Mouse (Mus musculus): ENCODE data around the gene C1s2. TPM values are rescaled to one million over a fixed set of nuclear protein-coding genes. Genes with fewer than 3 reads are reported as not detected.
"Not testable (repeated sequence)": the region's sequence is repeated elsewhere in the genome, so short reads cannot be mapped to it uniquely, and the experiment has no call there.

Gene C1s2
- 0.21 and 0.26 TPM in 2 replicates for polyA plus RNA-seq (2015; fragmentation: Nextera tagmentation; extraction: Ambion mirVana)

GRCm38 (mm10) chr6:124635985-124636384 is at the start of gene C1s2:
C1s2 (minus strand) TSS chr6:124636085.
- 80% methylated on average over 2 of the region's 2 CpGs for WGBS
- ATAC-seq; H3K36me3 ChIP-seq (ENCODE audit: control insufficient read depth, insufficient read depth, low read length); H3K4me1 ChIP-seq (ENCODE audit: control insufficient read depth, insufficient read depth, low read length); H3K9me3 ChIP-seq (replicated peaks; ENCODE audit: control insufficient read depth, low read length, poor library complexity, severe bottlenecking); H3K27me3 ChIP-seq (ENCODE audit: control insufficient read depth, insufficient read depth, low read depth, low read length); H3K9ac ChIP-seq (ENCODE audit: low read depth, low read length); H3K27ac ChIP-seq (ENCODE audit: low read length); H3K4me2 ChIP-seq (ENCODE audit: low read length); H3K4me3 ChIP-seq (ENCODE audit: low read depth, low read length): not testable (repeated sequence)

- 92% methylated on average over 14 of the region's 14 CpGs for WGBS
- no peak for ATAC-seq
Measured at GRCm38 (mm10) chr6:124683591-124684417, 47.9 kb upstream of the C1s2 start.

GRCm38 (mm10) chr6:124682291-124682690 is 46.4 kb upstream of the C1s2 start:
- not testable (repeated sequence) for H3K36me3 ChIP-seq (ENCODE audit: control insufficient read depth, insufficient read depth, low read length); ATAC-seq; H3K27ac ChIP-seq (ENCODE audit: low read length); H3K4me1 ChIP-seq (ENCODE audit: control insufficient read depth, insufficient read depth, low read length); H3K9me3 ChIP-seq (replicated peaks; ENCODE audit: control insufficient read depth, low read length, poor library complexity, severe bottlenecking); H3K9ac ChIP-seq (ENCODE audit: low read depth, low read length); H3K27me3 ChIP-seq (ENCODE audit: control insufficient read depth, insufficient read depth, low read depth, low read length); H3K4me3 ChIP-seq (ENCODE audit: low read depth, low read length); H3K4me2 ChIP-seq (ENCODE audit: low read length)
- WGBS = 62% methylated on average over 6 of the region's 6 CpGs

More at GRCm38 (mm10) chr6:124683591-124684417, 47.9 kb upstream of the C1s2 start:
- Histone ChIP-seq H3K4me2 (ENCODE audit: low read length) (no peak overlapping the region), H3K9me3 (replicated peaks; ENCODE audit: control insufficient read depth, low read length, poor library complexity, severe bottlenecking) (no peaks in the 10 kb centered on the region), H3K36me3 (ENCODE audit: control insufficient read depth, insufficient read depth, low read length) (no peaks in the 10 kb centered on the region), H3K4me3 (ENCODE audit: low read depth, low read length) (no peak overlapping the region), H3K9ac (ENCODE audit: low read depth, low read length) (no peak overlapping the region), H3K4me1 (ENCODE audit: control insufficient read depth, insufficient read depth, low read length) (no peaks in the 10 kb centered on the region), H3K27ac (ENCODE audit: low read length) (no peak overlapping the region), H3K27me3 (ENCODE audit: control insufficient read depth, insufficient read depth, low read depth, low read length) (no peaks in the 10 kb centered on the region)

GRCm38 (mm10) chr6:124679486-124679885 is 43.6 kb upstream of the C1s2 start:
- no peak for ATAC-seq

GRCm38 (mm10) chr6:124678769-124679168 is 42.9 kb upstream of the C1s2 start:
- no peaks in the 10 kb centered on the region for H3K27me3 ChIP-seq (ENCODE audit: control insufficient read depth, insufficient read depth, low read depth, low read length)
- H3K4me3 ChIP-seq (ENCODE audit: low read depth, low read length) = no peak overlapping the region
- H3K36me3 ChIP-seq (ENCODE audit: control insufficient read depth, insufficient read depth, low read length) = no peaks in the 10 kb centered on the region
- H3K9me3 ChIP-seq (replicated peaks; ENCODE audit: control insufficient read depth, low read length, poor library complexity, severe bottlenecking) = no peaks in the 10 kb centered on the region
- no peak for ATAC-seq
- H3K4me2 ChIP-seq (ENCODE audit: low read length) = no peak overlapping the region
- H3K27ac ChIP-seq (ENCODE audit: low read length) = no peak overlapping the region
- H3K4me1 ChIP-seq (ENCODE audit: control insufficient read depth, insufficient read depth, low read length) = no peaks in the 10 kb centered on the region
- no peak overlapping the region for H3K9ac ChIP-seq (ENCODE audit: low read depth, low read length)
- 95% methylated on average over 7 of the region's 7 CpGs for WGBS

More at GRCm38 (mm10) chr6:124679486-124679885, 43.6 kb upstream of the C1s2 start:
- WGBS = 92% methylated on average over 3 of the region's 3 CpGs
- Histone ChIP-seq H3K4me1 (ENCODE audit: control insufficient read depth, insufficient read depth, low read length) (no peaks in the 10 kb centered on the region), H3K9me3 (replicated peaks; ENCODE audit: control insufficient read depth, low read length, poor library complexity, severe bottlenecking) (no peaks in the 10 kb centered on the region), H3K4me2 (ENCODE audit: low read length) (no peak overlapping the region), H3K27me3 (ENCODE audit: control insufficient read depth, insufficient read depth, low read depth, low read length) (no peaks in the 10 kb centered on the region), H3K9ac (ENCODE audit: low read depth, low read length) (no peak overlapping the region), H3K4me3 (ENCODE audit: low read depth, low read length) (no peak overlapping the region), H3K27ac (ENCODE audit: low read length) (no peak overlapping the region), H3K36me3 (ENCODE audit: control insufficient read depth, insufficient read depth, low read length) (no peaks in the 10 kb centered on the region)

- Histone ChIP-seq H3K9me3 (replicated peaks; ENCODE audit: control insufficient read depth, low read length, poor library complexity, severe bottlenecking) (no peaks in the 10 kb centered on the region), H3K4me2 (ENCODE audit: low read length) (no peak overlapping the region), H3K36me3 (ENCODE audit: control insufficient read depth, insufficient read depth, low read length) (no peaks in the 10 kb centered on the region), H3K4me1 (ENCODE audit: control insufficient read depth, insufficient read depth, low read length) (no peaks in the 10 kb centered on the region), H3K27me3 (ENCODE audit: control insufficient read depth, insufficient read depth, low read depth, low read length) (no peaks in the 10 kb centered on the region), H3K9ac (ENCODE audit: low read depth, low read length) (no peak overlapping the region), H3K27ac (ENCODE audit: low read length) (no peak overlapping the region), H3K4me3 (ENCODE audit: low read depth, low read length) (no peak overlapping the region)
- no peak for ATAC-seq
- 91% methylated on average over 6 of the region's 6 CpGs for WGBS
Measured at GRCm38 (mm10) chr6:124676171-124676570, 40.3 kb upstream of the C1s2 start.

GRCm38 (mm10) chr6:124674591-124674990 is 38.7 kb upstream of the C1s2 start:
- H3K27ac ChIP-seq (ENCODE audit: low read length) = no peak overlapping the region
- no peak for ATAC-seq

GRCm38 (mm10) chr6:124673619-124674018 is 37.7 kb upstream of the C1s2 start:
- Histone ChIP-seq H3K4me3 (ENCODE audit: low read depth, low read length) (no peak overlapping the region), H3K9ac (ENCODE audit: low read depth, low read length) (no peak overlapping the region), H3K36me3 (ENCODE audit: control insufficient read depth, insufficient read depth, low read length) (no peaks in the 10 kb centered on the region), H3K4me2 (ENCODE audit: low read length) (no peak overlapping the region), H3K4me1 (ENCODE audit: control insufficient read depth, insufficient read depth, low read length) (no peaks in the 10 kb centered on the region), H3K27me3 (ENCODE audit: control insufficient read depth, insufficient read depth, low read depth, low read length) (no peaks in the 10 kb centered on the region), H3K27ac (ENCODE audit: low read length) (no peak overlapping the region), H3K9me3 (replicated peaks; ENCODE audit: control insufficient read depth, low read length, poor library complexity, severe bottlenecking) (no peaks in the 10 kb centered on the region)
- WGBS = 89% methylated on average over 9 of the region's 9 CpGs
- ATAC-seq = no peak

More at GRCm38 (mm10) chr6:124674591-124674990, 38.7 kb upstream of the C1s2 start:
- no peaks in the 10 kb centered on the region for H3K9me3 ChIP-seq (replicated peaks; ENCODE audit: control insufficient read depth, low read length, poor library complexity, severe bottlenecking)
- H3K36me3 ChIP-seq (ENCODE audit: control insufficient read depth, insufficient read depth, low read length) = no peaks in the 10 kb centered on the region
- no peak overlapping the region for H3K4me3 ChIP-seq (ENCODE audit: low read depth, low read length)
- H3K4me1 ChIP-seq (ENCODE audit: control insufficient read depth, insufficient read depth, low read length) = no peaks in the 10 kb centered on the region
- no peak overlapping the region for H3K9ac ChIP-seq (ENCODE audit: low read depth, low read length)
- no peaks in the 10 kb centered on the region for H3K27me3 ChIP-seq (ENCODE audit: control insufficient read depth, insufficient read depth, low read depth, low read length)
- WGBS = 97% methylated on average over 7 of the region's 7 CpGs
- H3K4me2 ChIP-seq (ENCODE audit: low read length) = no peak overlapping the region

GRCm38 (mm10) chr6:124672100-124672499 is 36.2 kb upstream of the C1s2 start:
- Histone ChIP-seq H3K36me3 (ENCODE audit: control insufficient read depth, insufficient read depth, low read length) (no peaks in the 10 kb centered on the region), H3K27ac (ENCODE audit: low read length) (no peak overlapping the region), H3K9ac (ENCODE audit: low read depth, low read length) (no peak overlapping the region), H3K4me3 (ENCODE audit: low read depth, low read length) (no peak overlapping the region), H3K4me1 (ENCODE audit: control insufficient read depth, insufficient read depth, low read length) (no peaks in the 10 kb centered on the region), H3K9me3 (replicated peaks; ENCODE audit: control insufficient read depth, low read length, poor library complexity, severe bottlenecking) (no peaks in the 10 kb centered on the region), H3K4me2 (ENCODE audit: low read length) (no peak overlapping the region), H3K27me3 (ENCODE audit: control insufficient read depth, insufficient read depth, low read depth, low read length) (no peaks in the 10 kb centered on the region)
- no peak for ATAC-seq
- WGBS = 77% methylated on average over 6 of the region's 6 CpGs
